Mouse (Mus musculus) small intestine, adult 2 months (tissue): ENCODE data around the gene Rtkn2.

ENCODE experiments used
- CTCF ChIP-seq: fragments of 200-500 bp; IDR thresholded peaks from 2 replicates; pipeline ENCODE4 v1.5.1; 2012; ENCODE audit warnings: low read depth, mild to moderate bottlenecking, control low read depth, inconsistent platforms, low read length, moderate library complexity, mixed read lengths; ENCODE audit not compliant: insufficient replicate concordance, insufficient read length; ENCODE audit errors: extremely low read depth
- POLR2A ChIP-seq: fragments of 200-500 bp; IDR thresholded peaks from 2 replicates; pipeline ENCODE4 v1.6.1; 2012; ENCODE audit warnings: low read depth, mild to moderate bottlenecking, control low read depth, inconsistent platforms, low read length, moderate library complexity

DNA sequence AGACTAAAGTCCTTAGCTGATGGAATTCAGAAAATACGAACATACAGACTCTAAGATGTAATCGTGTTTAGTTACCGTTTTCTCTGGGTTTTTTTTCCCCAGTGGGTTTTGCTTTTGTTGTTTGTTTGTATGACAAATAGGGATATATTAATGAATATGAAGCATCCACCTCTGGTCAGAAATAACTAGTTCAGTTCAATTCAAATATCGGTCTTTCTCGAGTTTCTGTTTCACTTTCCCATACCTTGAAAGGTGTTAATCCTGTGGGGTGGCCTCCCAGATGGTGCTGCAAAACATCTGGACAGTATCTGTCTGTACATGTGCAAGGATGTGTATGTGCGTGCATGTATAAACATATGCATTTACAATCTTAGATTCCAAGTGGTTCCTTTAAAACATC, 61.0 kb downstream of the Rtkn2 start:
- TF ChIP-seq CTCF: no peak
- TF ChIP-seq POLR2A: no peak
